In the genomic region with DNA sequence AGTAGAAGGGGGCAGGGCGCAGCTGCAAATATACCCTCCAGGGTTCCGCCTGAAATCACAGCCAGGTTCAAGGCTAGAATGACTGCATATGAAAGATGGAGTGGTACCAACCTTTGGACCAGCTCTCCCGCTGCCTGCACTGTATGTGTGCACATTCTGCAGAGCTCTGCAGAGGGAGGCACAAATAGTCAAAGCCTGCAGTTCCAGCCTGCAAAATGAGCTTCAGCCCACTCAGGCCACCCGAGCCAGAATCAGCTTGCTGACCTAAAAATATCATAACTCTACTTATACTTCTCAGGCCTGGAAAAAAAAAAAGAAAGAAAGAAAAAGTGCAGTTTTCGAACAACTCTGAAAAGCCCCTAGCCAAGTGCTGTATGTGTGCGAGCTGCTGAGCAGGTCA, we compare ENCODE assay signal across 22 mouse cellular contexts. TPM values are rescaled to one million over a fixed set of nuclear protein-coding genes. Genes with fewer than 3 reads are reported as not detected.
A peak's percentile ranks its signal among the peaks of the same experiment; 100 is the strongest.
DNase-seq lines count a peak whose midpoint lies in the region.
"Had no signal": no experiment of that assay in that cellular context is flagged by ENCODE, and none has a peak within 500 bp of the region (broad histone marks: within the 10 kb centered on the region; RNA-seq: fewer than 3 reads in every experiment).

No protein-coding gene starts in this region.

- no peaks in the 10 kb centered on the region for H3K9me3 ChIP-seq in heart, embryonic 10.5 days
- H3K9me3 ChIP-seq: embryonic facial prominence, embryonic 13.5 days; forebrain, embryonic 12.5 days; hindbrain, embryonic 12.5 days had no signal

- H3K27me3 ChIP-seq in heart, embryonic 10.5 days (ENCODE audit: insufficient read depth, poor library complexity, severe bottlenecking) = no peaks in the 10 kb centered on the region
- H3K27me3 ChIP-seq: CH12.LX; embryonic facial prominence, embryonic 13.5 days; forebrain, embryonic 12.5 days; hindbrain, embryonic 12.5 days; Patski had no signal

- no peaks in the 10 kb centered on the region for H3K4me1 ChIP-seq in heart, embryonic 10.5 days
- H3K4me1 ChIP-seq: embryonic facial prominence, embryonic 13.5 days; forebrain, embryonic 12.5 days; hindbrain, embryonic 12.5 days had no signal

- intact Hi-C loops in left cerebral cortex, postnatal 25 days (cut with DNase I) = no loop called here
- intact Hi-C loops in left cerebral cortex, postnatal 4 days (cut with DNase I) = no loop called here

- no peak overlapping the region for H3K4me3 ChIP-seq in heart, embryonic 10.5 days
- H3K4me3 ChIP-seq: embryonic facial prominence, embryonic 13.5 days; forebrain, embryonic 12.5 days; hindbrain, embryonic 12.5 days had no signal

- no peak overlapping the region for H3K27ac ChIP-seq in heart, embryonic 10.5 days
- H3K27ac ChIP-seq: embryonic facial prominence, embryonic 13.5 days; forebrain, embryonic 12.5 days; hindbrain, embryonic 12.5 days had no signal

- DNase-seq in heart, embryonic 10.5 days (ENCODE audit: low spot score) = peak; percentile 53
- DNase-seq in heart, adult 9 months (ENCODE audit: low spot score in 2 of 2) = no peak
- DNase-seq in left cerebral cortex, postnatal 25 days (ENCODE audit: low spot score in 2 of 2) = peak; percentile 34 to 80
- no peak for DNase-seq in left cerebral cortex, postnatal 4 days
- peak; percentile 26 to 65 for DNase-seq in right cerebral cortex, postnatal 36 days (ENCODE audit: low spot score in 2 of 2)
- DNase-seq in right cerebral cortex, postnatal 4 days = no peak
- no peak for DNase-seq in thymus, postnatal 4 days
- DNase-seq: adrenal gland, postnatal 14 days; cerebellum, adult 18-20 months; cerebellum, adult 9-11 months; cerebellum, postnatal 36 days; forebrain, postnatal 0 days; gastrocnemius, postnatal 14 days; heart, postnatal 10 days; heart, postnatal 4 days had no signal

- H3K36me3 ChIP-seq in heart, embryonic 10.5 days = no peaks in the 10 kb centered on the region
- H3K36me3 ChIP-seq: embryonic facial prominence, embryonic 13.5 days; forebrain, embryonic 12.5 days; hindbrain, embryonic 12.5 days had no signal

- 73% methylated on average over 6 of the region's 6 CpGs for WGBS in heart, embryonic 10.5 days

RNA-seq across cellular contexts. Expression of a gene that starts 23.2 kb away (rescaled TPM):
- polyA plus RNA-seq in heart, embryonic 10.5 days (2016; fragmentation: Nextera tagmentation; extraction: Ambion mirVana) = 0.84 and 1.9 TPM in 2 replicates
- 10 to 100 TPM; 56.2 to 57.9 TPM for total RNA-seq in left cerebral cortex, postnatal 25 days (2021)
- total RNA-seq in left cerebral cortex, postnatal 4 days (2021) = 10 to 100 TPM; 65.5 to 68.2 TPM
- total RNA-seq: CH12.LX; gastrocnemius, adult 18-20 months had no signal
- polyA plus RNA-seq: activated CD4-positive, CD25-positive, alpha-beta regulatory T cell, adult 4 months had no signal

Comparison
In these comparisons a context has a peak if more than half of its experiments do, and no peak if none do; other contexts are left out.
1. DNase-seq: peak in heart, embryonic 10.5 days (single experiment), left cerebral cortex, postnatal 25 days (2 of 2) and right cerebral cortex, postnatal 36 days (2 of 2); none in heart, adult 9 months (0 of 2), left cerebral cortex, postnatal 4 days (single experiment), right cerebral cortex, postnatal 4 days (single experiment) and thymus, postnatal 4 days (single experiment).